Mouse (Mus musculus): ENCODE data around the gene Zswim1.

GRCm38 (mm10) chr2:164790451-164790850 lies 32.0 kb upstream of the Zswim1 start:
- TF ChIP-seq CTCF (IDR thresholded peaks at IDR 0.05; ENCODE audit: low read depth) (no peak), EP300 (IDR thresholded peaks at IDR 0.05; ENCODE audit: low read depth) (no peak)
